Mouse (Mus musculus) lung, adult 2 months (tissue): ENCODE data around the gene Stk4.

ENCODE experiments used
- CTCF ChIP-seq: fragments of 200-500 bp; IDR thresholded peaks from 2 replicates; pipeline ENCODE4 v1.5.1; 2011; ENCODE audit warnings: mild to moderate bottlenecking, low read length, control low read depth; ENCODE audit not compliant: insufficient read depth
- POLR2A ChIP-seq: fragments of 200-500 bp; IDR thresholded peaks from 2 replicates; pipeline ENCODE4 v1.6.1; 2011; ENCODE audit warnings: low read depth, mild to moderate bottlenecking, control low read depth, low read length, borderline replicate concordance; ENCODE audit errors: extremely low read depth

GRCm38 (mm10) chr2:164142021-164142420 lies 71.9 kb downstream of the Stk4 start:
- no peak for TF ChIP-seq CTCF
- TF ChIP-seq POLR2A = no peak
